Comparison of ENCODE assay signal across 15 mouse cellular contexts in genomic region chr7:144977121-144977520, GRCm38 (mm10).
"Had no signal": no experiment of that assay in that cellular context is flagged by ENCODE, and none has a peak within 500 bp of the region (broad histone marks: within the 10 kb centered on the region; RNA-seq: fewer than 3 reads in every experiment).

No protein-coding gene starts in this region.

- H3K4me3 ChIP-seq: kidney, embryonic 15.5 days; left cerebral cortex, adult 2 months; limb, embryonic 10.5 days; liver, embryonic 15.5 days; midbrain, embryonic 12.5 days; neural tube, embryonic 13.5 days had no signal

- ATAC-seq: midbrain, embryonic 16.5 days had no signal

- H3K4me1 ChIP-seq: liver, embryonic 15.5 days; midbrain, embryonic 12.5 days; neural tube, embryonic 13.5 days had no signal

- H3K4me2 ChIP-seq: kidney, embryonic 15.5 days; liver, embryonic 11.5 days; liver, embryonic 15.5 days; lung, embryonic 14.5 days; midbrain, embryonic 12.5 days; neural tube, embryonic 13.5 days had no signal

- H3K36me3 ChIP-seq: kidney, embryonic 15.5 days; limb, embryonic 10.5 days; liver, embryonic 15.5 days; midbrain, embryonic 12.5 days; neural tube, embryonic 13.5 days had no signal

- H3K9ac ChIP-seq: kidney, embryonic 15.5 days; liver, embryonic 15.5 days; lung, embryonic 14.5 days; midbrain, embryonic 12.5 days; neural tube, embryonic 13.5 days had no signal

- H3K9me3 ChIP-seq: kidney, embryonic 15.5 days; limb, embryonic 10.5 days; liver, embryonic 15.5 days; midbrain, embryonic 12.5 days; neural tube, embryonic 13.5 days had no signal

- H3K27ac ChIP-seq: kidney, embryonic 15.5 days; left cerebral cortex, adult 2 months; limb, embryonic 10.5 days; liver, embryonic 15.5 days; midbrain, embryonic 12.5 days; neural tube, embryonic 13.5 days had no signal

- H3K27me3 ChIP-seq: kidney, embryonic 15.5 days; liver, embryonic 15.5 days; midbrain, embryonic 12.5 days; neural tube, embryonic 13.5 days had no signal

- DNase-seq: kidney, adult 2 months; kidney, postnatal 25 days; lung, embryonic 14.5 days; right cerebral cortex, adult 18-20 months; right cerebral cortex, postnatal 25 days; thymus, adult 18-20 months; thymus, postnatal 14 days had no signal
